Mouse (Mus musculus) stomach, adult 2 months (tissue): ENCODE measurements around the gene Rac2. TPM values are rescaled to one million over a fixed set of nuclear protein-coding genes. Genes with fewer than 3 reads are reported as not detected.

Experiments used
- polyA plus RNA-seq: library from polyadenylated mRNA; depleted of rRNA; stranded (reverse); fragments of >200 nt; gene quantifications from 2 replicates; pipeline ENCODE4 v1.2.3, GENCODE M21; 2012; rRNA removed

The Rac2 gene
- polyA plus RNA-seq = 19.9 and 28.7 TPM in 2 replicates

GRCm38 (mm10) chr15:78572658-78573397 lies at the start of gene Rac2:
Gene Rac2, minus strand, starts transcription at chr15:78572783.

GRCm38 (mm10) chr15:78596914-78597313 lies 24.3 kb upstream of the Rac2 start, which contains the start of gene Cyth4:
Gene Cyth4, plus strand, starts transcription at chr15:78597047.

GRCm38 (mm10) chr15:78544561-78545001 lies 28.0 kb downstream of the Rac2 start, which contains the start of gene Sstr3:
Gene Sstr3, minus strand, starts transcription at chr15:78544685.

GRCm38 (mm10) chr15:78530671-78531450 lies 41.7 kb downstream of the Rac2 start, which contains the start of gene C1qtnf6:
Gene C1qtnf6, minus strand, starts transcription at chr15:78531416.

Other genes with a start within 250 kb of the Rac2 start
- gene Csf2rb, start 247.0 kb downstream of the Rac2 start, polyA plus RNA-seq = 2.9 and 3.2 TPM in 2 replicates
- gene Tex33, start 176.9 kb downstream of the Rac2 start, polyA plus RNA-seq = not detected in 2 replicates
- 197 and 218 TPM in 2 replicates for gene Tst, start 166.9 kb downstream of the Rac2 start, polyA plus RNA-seq
- 399 and 401 TPM in 2 replicates for gene Mpst, start 166.4 kb downstream of the Rac2 start, polyA plus RNA-seq
- 107 and 127 TPM in 2 replicates for gene Kctd17, start 144.2 kb downstream of the Rac2 start, polyA plus RNA-seq
- gene Tmprss6, start 104.1 kb downstream of the Rac2 start, polyA plus RNA-seq = 0.11 and 0.18 TPM in 2 replicates
- 0.53 and 0.67 TPM in 2 replicates for gene Il2rb, start 77.5 kb downstream of the Rac2 start, polyA plus RNA-seq
- gene C1qtnf6, start 41.4 kb downstream of the Rac2 start, polyA plus RNA-seq = 19.0 and 21.3 TPM in 2 replicates
- 0.11 and 0.17 TPM in 2 replicates for gene Sstr3, start 28.1 kb downstream of the Rac2 start, polyA plus RNA-seq
- gene Cyth4, start 24.3 kb upstream of the Rac2 start, polyA plus RNA-seq = 5.4 and 7.4 TPM in 2 replicates
- gene Elfn2, start 146.0 kb upstream of the Rac2 start, polyA plus RNA-seq = 0.09 and 0.11 TPM in 2 replicates
- gene Mfng, start 200.7 kb upstream of the Rac2 start, polyA plus RNA-seq = 4.8 and 6.4 TPM in 2 replicates
- gene Card10, start 230.3 kb upstream of the Rac2 start, polyA plus RNA-seq = 17.4 and 21.5 TPM in 2 replicates